Mouse (Mus musculus) stomach, embryonic 15.5 days (tissue): ENCODE measurements around the gene Dpy19l3. TPM values are rescaled to one million over a fixed set of nuclear protein-coding genes. Genes with fewer than 3 reads are reported as not detected.

ENCODE experiments used
- ATAC-seq: fragments of 200-750 bp; cut with Nextera tagmentation; 2 replicates; pipeline ENCODE4 v1.8.0; 2017; ENCODE audit warnings: low read depth, moderate number of reproducible peaks, moderate TSS enrichment; ENCODE audit not compliant: insufficient read depth, low FRiP score
- H3K27ac ChIP-seq: fragments of 300-500 bp; sonication (generic); 2 replicates; pipeline ENCODE4 v1.5.1; 2015; ENCODE audit warnings: mild to moderate bottlenecking, inconsistent platforms
- H3K27me3 ChIP-seq: fragments of 300-500 bp; sonication (generic); replicated peaks from 2 replicates; pipeline ENCODE4 v1.6.1; 2015; ENCODE audit warnings: inconsistent platforms
- H3K36me3 ChIP-seq: fragments of 300-500 bp; sonication (generic); 2 replicates; pipeline ENCODE4 v1.6.1; 2015; ENCODE audit warnings: inconsistent platforms
- H3K4me1 ChIP-seq: fragments of 300-500 bp; sonication (generic); 2 replicates; pipeline ENCODE4 v1.6.1; 2015; ENCODE audit warnings: inconsistent platforms
- H3K4me2 ChIP-seq: fragments of 300-500 bp; sonication (generic); 2 replicates; pipeline ENCODE4 v1.6.1; 2015; ENCODE audit warnings: mild to moderate bottlenecking, inconsistent platforms
- H3K4me3 ChIP-seq: fragments of 300-500 bp; sonication (generic); replicated peaks from 2 replicates; pipeline ENCODE4 v1.5.1; 2015; ENCODE audit warnings: inconsistent platforms
- H3K9ac ChIP-seq: fragments of 300-500 bp; sonication (generic); 2 replicates; pipeline ENCODE4 v1.6.1; 2015; ENCODE audit warnings: inconsistent platforms
- H3K9me3 ChIP-seq: fragments of 300-500 bp; sonication (generic); 2 replicates; pipeline ENCODE4 v1.6.1; 2016; ENCODE audit warnings: inconsistent platforms
- WGBS: fragments of 180-500 bp; shearing (Covaris S2); methylation state at CpG from one replicate; pipeline ENCODE4 v1.1.7; 2015; 5-methylcytosine and 5-hydroxymethylcytosine counted together
- polyA plus RNA-seq: library from polyadenylated mRNA; unstranded; fragments of >200 nt; fragmentation: Nextera tagmentation; extraction: Ambion mirVana; gene quantifications from 2 replicates; pipeline ENCODE4 v1.2.1, GENCODE M21; 2015

The Dpy19l3 gene
- polyA plus RNA-seq, 1 experiment from 2014 or later, result 21.1 TPM

DNA sequence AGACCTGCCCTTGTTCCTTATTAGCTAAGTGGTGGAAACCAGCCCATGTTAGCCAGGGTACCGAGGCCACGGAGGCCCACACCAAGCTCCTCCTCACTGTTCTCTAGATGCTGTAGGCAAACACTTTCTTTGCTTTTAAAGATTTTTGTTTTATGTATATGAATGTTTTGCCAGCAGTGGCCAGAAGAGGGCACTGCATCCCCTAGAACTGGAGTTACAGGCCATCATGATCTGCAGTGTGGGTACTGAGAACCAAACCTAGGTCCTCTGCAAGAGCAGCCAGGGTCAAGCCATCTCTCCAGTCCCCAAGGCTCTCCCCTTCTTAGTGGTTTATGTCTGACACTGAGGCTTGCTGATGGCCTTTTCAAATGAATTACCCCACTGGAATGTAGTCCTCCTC is 31.2 kb downstream of the Dpy19l3 start:
- H3K27me3 ChIP-seq, result no peaks in the 10 kb centered on the region
- peaks cover 25% of the 10 kb centered on the region; the same call in 1 of the 2 replicates for H3K36me3 ChIP-seq
- no peak overlapping the region for H3K4me3 ChIP-seq
- H3K27ac ChIP-seq, result no peak overlapping the region
- 87% methylated on average over 2 of the region's 2 CpGs for WGBS
- no peak overlapping the region for H3K9ac ChIP-seq
- H3K9me3 ChIP-seq, result no peaks in the 10 kb centered on the region
- H3K4me1 ChIP-seq, result no peaks in the 10 kb centered on the region
- ATAC-seq, result no peak
- H3K4me2 ChIP-seq, result no peak overlapping the region

DNA sequence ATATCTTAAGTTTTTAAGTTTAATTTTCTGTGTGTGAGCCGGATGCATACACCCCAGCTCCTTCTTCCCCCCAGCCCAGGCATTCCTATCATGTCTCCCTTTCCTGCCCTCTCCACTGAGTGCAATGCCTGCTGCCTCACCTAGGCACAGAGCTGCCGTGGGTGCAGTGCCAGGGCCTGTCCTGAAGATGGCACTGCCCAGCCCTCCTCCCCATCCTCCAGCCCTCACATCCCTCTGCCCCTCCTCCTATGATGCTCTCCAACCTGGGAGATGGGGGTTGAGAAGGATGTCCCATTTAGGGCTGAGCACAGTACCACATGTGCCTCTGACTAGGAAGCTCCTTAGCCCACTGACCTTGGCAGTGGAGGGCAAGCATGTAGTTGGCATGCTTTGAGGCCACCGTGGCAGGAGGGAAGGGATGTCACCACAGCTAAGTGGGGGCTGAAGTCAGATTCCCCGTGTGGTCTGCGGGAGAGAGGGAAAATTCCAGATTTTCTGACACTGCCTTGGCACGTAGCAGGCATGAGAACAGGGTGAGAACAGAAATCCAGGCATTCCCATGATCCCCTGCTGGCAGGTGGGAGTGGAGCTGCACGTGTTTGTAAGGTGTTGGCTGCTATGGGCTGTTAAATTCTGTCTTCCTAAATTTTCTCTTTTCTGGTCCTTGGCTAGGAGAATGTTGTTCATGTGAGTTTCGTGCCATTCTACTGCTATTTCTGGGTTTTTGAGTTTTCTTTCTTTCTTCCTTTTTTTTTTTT is 35.7 kb downstream of the Dpy19l3 start:
- Histone ChIP-seq H3K27me3 (no peaks in the 10 kb centered on the region), H3K36me3 (peaks cover 27% of the 10 kb centered on the region), H3K9me3 (no peaks in the 10 kb centered on the region), H3K4me1 (no peaks in the 10 kb centered on the region), H3K4me2 (no peak overlapping the region), H3K9ac (no peak overlapping the region), H3K27ac (no peak overlapping the region), H3K4me3 (no peak overlapping the region)
- 89% methylated on average over 8 of the region's 8 CpGs for WGBS
- no peak for ATAC-seq

- Histone ChIP-seq H3K27ac (no peak overlapping the region), H3K4me1 (no peaks in the 10 kb centered on the region), H3K27me3 (no peaks in the 10 kb centered on the region), H3K4me3 (no peak overlapping the region), H3K9ac (no peak overlapping the region), H3K4me2 (no peak overlapping the region), H3K36me3 (peaks cover 17% of the 10 kb centered on the region), H3K9me3 (no peaks in the 10 kb centered on the region)
- no peak for ATAC-seq
- 89% methylated on average over 5 of the region's 5 CpGs for WGBS
Observed at GRCm38 (mm10) chr7:35710366-35710765, 43.9 kb downstream of the Dpy19l3 start.

- Histone ChIP-seq H3K9me3 (no peaks in the 10 kb centered on the region), H3K4me2 (no peak overlapping the region), H3K27me3 (no peaks in the 10 kb centered on the region), H3K4me1 (no peaks in the 10 kb centered on the region), H3K9ac (no peak overlapping the region), H3K36me3 (no peaks in the 10 kb centered on the region), H3K27ac (no peak overlapping the region), H3K4me3 (no peak overlapping the region)
- WGBS, result 74% methylated on average over 16 of the region's 16 CpGs
- no peak for ATAC-seq
Observed at GRCm38 (mm10) chr7:35708101-35708500, 46.2 kb downstream of the Dpy19l3 start.

DNA sequence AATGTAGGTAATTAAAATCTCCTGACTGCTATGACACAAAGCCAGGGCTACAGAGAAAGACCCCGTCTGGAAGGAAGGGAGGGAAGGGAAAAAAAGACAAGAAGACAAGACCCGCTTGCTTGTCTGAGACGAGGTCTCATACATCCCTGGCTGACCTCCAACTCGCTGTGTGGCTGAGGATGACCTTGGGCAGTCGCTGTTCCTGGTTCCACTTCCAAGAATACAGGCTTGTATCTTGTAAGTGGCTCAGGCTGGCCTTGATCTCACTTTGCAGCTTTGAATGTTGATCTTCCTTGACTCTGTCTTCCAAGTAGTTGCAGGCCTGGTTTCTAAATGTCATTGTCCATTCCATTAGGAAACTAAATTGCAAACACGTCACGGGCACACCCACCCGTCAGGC is 55.2 kb downstream of the Dpy19l3 start:
- Histone ChIP-seq H3K36me3 (no peaks in the 10 kb centered on the region; the same call in 1 of the 2 replicates), H3K4me3 (no peak overlapping the region), H3K4me1 (no peaks in the 10 kb centered on the region), H3K4me2 (no peak overlapping the region), H3K9me3 (no peaks in the 10 kb centered on the region), H3K9ac (no peak overlapping the region), H3K27ac (no peak overlapping the region), H3K27me3 (no peaks in the 10 kb centered on the region)
- ATAC-seq, result no peak
- 87% methylated on average over 8 of the region's 8 CpGs for WGBS

DNA sequence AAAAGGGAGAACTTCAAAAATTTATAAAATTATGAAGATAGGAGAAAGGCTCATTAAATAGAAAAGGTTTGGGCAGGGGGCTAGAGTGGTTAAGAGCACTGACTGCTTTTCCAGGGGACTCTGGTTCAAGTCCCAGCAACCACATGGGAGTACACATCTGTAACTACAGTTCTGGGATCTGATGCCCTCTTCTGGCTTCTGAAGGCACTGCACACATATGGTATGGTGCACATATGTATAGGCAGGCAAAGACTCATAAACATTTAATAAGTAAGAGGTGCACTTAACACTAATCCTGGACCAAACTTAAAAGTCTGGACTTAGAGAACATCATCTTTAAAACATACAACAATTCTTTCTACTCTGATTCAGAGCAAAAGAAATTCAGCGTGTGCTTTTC is 56.2 kb downstream of the Dpy19l3 start:
- Histone ChIP-seq H3K36me3 (no peaks in the 10 kb centered on the region; the same call in 1 of the 2 replicates), H3K4me1 (no peaks in the 10 kb centered on the region), H3K9me3 (no peaks in the 10 kb centered on the region), H3K4me2 (no peak overlapping the region), H3K27ac (no peak overlapping the region), H3K27me3 (no peaks in the 10 kb centered on the region), H3K4me3 (no peak overlapping the region), H3K9ac (no peak overlapping the region)
- WGBS, result 93% methylated on average over 1 of the region's 1 CpGs
- no peak for ATAC-seq

GRCm38 (mm10) chr7:35692641-35693040 is 61.6 kb downstream of the Dpy19l3 start:
- 92% methylated on average over 12 of the region's 12 CpGs for WGBS

GRCm38 (mm10) chr7:35692117-35692516 is 62.1 kb downstream of the Dpy19l3 start:
- H3K27ac ChIP-seq, result no peak overlapping the region
- H3K4me3 ChIP-seq, result no peak overlapping the region
- no peaks in the 10 kb centered on the region for H3K9me3 ChIP-seq
- ATAC-seq, result no peak
- H3K4me1 ChIP-seq, result no peaks in the 10 kb centered on the region
- no peak overlapping the region for H3K4me2 ChIP-seq
- H3K36me3 ChIP-seq, result no peaks in the 10 kb centered on the region; the same call in 1 of the 2 replicates
- 86% methylated on average over 14 of the region's 14 CpGs for WGBS
- no peaks in the 10 kb centered on the region for H3K27me3 ChIP-seq
- H3K9ac ChIP-seq, result no peak overlapping the region

More at GRCm38 (mm10) chr7:35692641-35693040, 61.6 kb downstream of the Dpy19l3 start:
- Histone ChIP-seq H3K27ac (no peak overlapping the region), H3K9ac (no peak overlapping the region), H3K4me1 (no peaks in the 10 kb centered on the region), H3K4me3 (no peak overlapping the region), H3K36me3 (no peaks in the 10 kb centered on the region; the same call in 1 of the 2 replicates), H3K9me3 (no peaks in the 10 kb centered on the region), H3K4me2 (no peak overlapping the region), H3K27me3 (no peaks in the 10 kb centered on the region)
- ATAC-seq, result no peak

- Histone ChIP-seq H3K4me1 (0 out of 2 replicates have a peak, but pooled peaks cover 3% of the 10 kb centered on the region), H3K4me3 (no peak overlapping the region), H3K27me3 (no peaks in the 10 kb centered on the region), H3K9me3 (no peaks in the 10 kb centered on the region), H3K36me3 (no peaks in the 10 kb centered on the region; the same call in 1 of the 2 replicates), H3K9ac (no peak overlapping the region), H3K4me2 (no peak overlapping the region), H3K27ac (no peak overlapping the region)
- WGBS, result 90% methylated on average over 11 of the region's 11 CpGs
- no peak for ATAC-seq
Observed at GRCm38 (mm10) chr7:35688781-35689349, 65.4 kb downstream of the Dpy19l3 start.

GRCm38 (mm10) chr7:35688276-35688675 is 66.0 kb downstream of the Dpy19l3 start:
- Histone ChIP-seq H3K4me1 (0 out of 2 replicates have a peak, but pooled peaks cover 3% of the 10 kb centered on the region), H3K9ac (no peak overlapping the region), H3K27ac (0 out of 2 replicates have a peak overlapping the region, but pooled peaks have one; percentile 7), H3K4me2 (no peak overlapping the region), H3K4me3 (no peak overlapping the region), H3K9me3 (no peaks in the 10 kb centered on the region), H3K27me3 (no peaks in the 10 kb centered on the region), H3K36me3 (no peaks in the 10 kb centered on the region; the same call in 1 of the 2 replicates)
- WGBS, result 70% methylated on average over 9 of the region's 9 CpGs
- ATAC-seq, result no peak

DNA sequence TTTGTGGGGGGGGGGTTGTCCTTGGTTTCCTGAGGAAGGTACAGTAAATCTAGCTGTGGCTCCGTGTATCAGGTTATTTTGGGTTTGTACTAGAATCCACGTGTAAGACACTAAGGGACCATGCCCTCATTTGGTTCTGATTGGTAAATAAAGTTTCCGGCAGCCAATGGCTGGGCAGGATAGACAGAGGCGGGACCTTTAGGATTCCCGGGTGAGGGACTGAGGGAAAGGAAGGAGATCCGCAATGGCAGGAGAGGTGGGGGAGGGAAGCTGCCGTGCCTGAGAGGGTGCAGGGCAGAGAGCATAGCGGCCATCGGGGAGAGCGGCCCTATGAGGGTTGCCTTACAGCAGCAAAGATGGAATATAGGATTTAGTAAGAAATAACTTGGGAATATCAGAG is 67.0 kb downstream of the Dpy19l3 start:
- Histone ChIP-seq H3K4me1 (0 out of 2 replicates have a peak, but pooled peaks cover 3% of the 10 kb centered on the region), H3K4me2 (peak overlapping the region; percentile 26), H3K4me3 (no peak overlapping the region), H3K27me3 (no peaks in the 10 kb centered on the region), H3K9ac (no peak overlapping the region), H3K9me3 (no peaks in the 10 kb centered on the region), H3K36me3 (no peaks in the 10 kb centered on the region), H3K27ac (no peak overlapping the region)
- peak; percentile 22; the same call in 1 of the 2 replicates for ATAC-seq
- WGBS, result 30% methylated on average over 10 of the region's 10 CpGs

DNA sequence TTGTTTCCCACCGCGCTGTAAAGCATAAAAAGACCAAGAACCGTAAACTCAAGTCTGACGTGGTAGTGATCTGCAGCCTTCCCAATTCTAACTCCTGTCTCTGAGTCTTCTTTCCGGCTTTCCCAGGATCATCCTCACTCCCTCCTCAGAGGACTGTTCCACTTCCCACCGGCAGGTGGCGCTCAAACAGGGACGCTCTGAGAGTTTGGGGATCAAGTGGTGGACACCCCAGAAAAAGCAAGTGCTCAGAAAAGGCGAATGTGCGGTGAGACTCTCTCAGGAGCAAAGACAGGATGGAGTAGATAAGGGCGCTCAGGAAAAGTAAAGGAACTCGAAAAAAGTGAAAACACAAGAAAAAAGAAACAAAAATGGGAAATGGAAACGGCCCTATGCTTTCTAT is 67.5 kb downstream of the Dpy19l3 start:
- Histone ChIP-seq H3K9me3 (no peaks in the 10 kb centered on the region), H3K36me3 (no peaks in the 10 kb centered on the region), H3K4me3 (no peak overlapping the region), H3K27ac (no peak overlapping the region), H3K27me3 (no peaks in the 10 kb centered on the region), H3K4me1 (0 out of 2 replicates have a peak, but pooled peaks cover 3% of the 10 kb centered on the region), H3K4me2 (peak overlapping the region; percentile 26), H3K9ac (no peak overlapping the region)
- ATAC-seq, result no peak; the same call in 1 of the 2 replicates
- 25% methylated on average over 13 of the region's 13 CpGs for WGBS
